Mouse (Mus musculus) cortical plate, adult 2 months (tissue): ENCODE data around the gene Myl6b. TPM values are rescaled to one million over a fixed set of nuclear protein-coding genes. Genes with fewer than 3 reads are reported as not detected.

Experiments
- H3K27ac ChIP-seq: fragments of 200-500 bp; 2 replicates; pipeline ENCODE4 v1.5.1; 2012; ENCODE audit warnings: low read length, control low read depth, inconsistent platforms; ENCODE audit not compliant: insufficient read depth
- H3K4me1 ChIP-seq: fragments of 200-500 bp; 2 replicates; pipeline ENCODE4 v1.6.1; 2011; ENCODE audit warnings: low read length; ENCODE audit not compliant: control insufficient read depth, insufficient read depth
- H3K4me3 ChIP-seq: fragments of 200-500 bp; 2 replicates; pipeline ENCODE4 v1.5.1; 2011; ENCODE audit warnings: mild to moderate bottlenecking, low read length, control low read depth; ENCODE audit not compliant: insufficient read depth
- CTCF ChIP-seq: fragments of 200-500 bp; IDR thresholded peaks from 2 replicates; pipeline ENCODE4 v1.5.1; 2011; ENCODE audit warnings: mild to moderate bottlenecking, control low read depth, low read length; ENCODE audit not compliant: insufficient read depth; ENCODE audit errors: extremely low read depth
- POLR2A ChIP-seq: fragments of 200-500 bp; IDR thresholded peaks from 2 replicates; pipeline ENCODE4 v1.6.1; 2011; ENCODE audit warnings: mild to moderate bottlenecking, low read length, control low read depth; ENCODE audit not compliant: insufficient read depth; ENCODE audit errors: extremely low read depth
- polyA plus RNA-seq: library from polyadenylated mRNA; depleted of rRNA; stranded (reverse); fragments of >200 nt; gene quantifications from 2 replicates; pipeline ENCODE4 v1.2.3, GENCODE M21; 2012

The Myl6b gene
- polyA plus RNA-seq, 1 experiment, result 36.7 TPM

DNA sequence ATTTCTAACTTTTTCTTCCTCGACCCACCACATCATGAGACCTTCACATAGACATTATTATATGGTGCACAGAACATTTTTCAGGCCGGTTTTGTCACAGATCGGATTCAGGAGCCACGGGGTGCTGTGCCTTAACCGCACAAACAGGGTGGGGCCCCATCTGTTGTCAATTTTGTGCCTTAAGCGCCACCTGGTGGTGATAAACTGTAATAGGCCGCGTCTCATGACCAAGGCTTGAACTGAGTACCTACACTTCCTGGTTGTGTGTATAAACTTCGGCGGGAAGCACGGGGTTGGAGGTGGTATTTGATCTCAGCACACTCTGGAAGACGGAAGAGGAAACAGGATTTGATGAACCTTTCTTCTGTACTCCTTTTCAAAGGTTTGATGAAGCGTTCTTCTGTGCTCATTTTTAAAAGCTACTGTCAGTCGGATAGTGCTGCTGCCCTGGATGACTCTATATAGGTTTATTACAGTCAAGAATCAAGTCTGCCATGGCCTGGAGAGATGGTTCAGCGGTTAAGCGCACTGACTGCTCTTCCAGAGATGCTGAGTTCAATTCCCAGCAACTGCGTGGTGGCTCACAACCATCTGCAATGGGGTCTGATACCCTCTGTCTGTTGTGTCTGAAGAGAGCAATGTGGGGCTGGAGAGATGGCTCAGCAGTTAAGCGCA lies 37.9 kb upstream of the Myl6b start:
- Histone ChIP-seq H3K4me1 (no peaks in the 10 kb centered on the region), H3K27ac (no peak overlapping the region), H3K4me3 (no peak overlapping the region)
- TF ChIP-seq POLR2A (no peak), CTCF (peak; percentile 81)

DNA sequence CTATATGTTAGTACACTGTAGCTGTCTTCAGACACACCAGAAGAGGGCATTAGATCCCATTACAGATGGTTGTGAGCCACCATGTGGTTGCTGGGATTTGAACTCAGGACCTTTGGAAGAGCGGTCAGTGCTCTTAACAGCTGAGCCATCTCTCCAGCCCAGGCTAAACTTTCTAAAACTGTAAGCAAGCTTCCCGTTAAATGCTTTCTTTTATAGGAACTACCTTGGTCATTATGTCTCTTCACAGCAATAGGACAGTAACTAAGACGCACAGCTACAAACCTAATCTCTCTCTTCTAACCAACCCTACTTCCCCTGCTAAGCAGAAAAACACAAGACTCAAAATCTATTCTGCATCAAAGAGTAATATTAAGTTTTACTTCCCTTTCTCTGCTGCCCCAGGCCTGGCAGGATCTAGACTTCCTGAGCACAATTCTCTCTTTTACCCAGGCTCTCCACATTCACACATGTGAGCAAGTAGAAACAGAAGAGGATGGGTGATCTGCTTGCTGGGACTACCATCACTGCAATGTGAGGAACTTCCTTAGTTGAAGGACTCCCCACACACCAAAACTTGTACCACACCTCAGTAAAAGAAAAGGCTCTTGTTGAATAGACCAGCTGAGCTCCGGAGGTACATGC lies 37.3 kb upstream of the Myl6b start:
- no peaks in the 10 kb centered on the region for H3K4me1 ChIP-seq
- no peak for TF ChIP-seq CTCF
- no peak for TF ChIP-seq POLR2A
- H3K4me3 ChIP-seq, result no peak overlapping the region
- H3K27ac ChIP-seq, result no peak overlapping the region

DNA sequence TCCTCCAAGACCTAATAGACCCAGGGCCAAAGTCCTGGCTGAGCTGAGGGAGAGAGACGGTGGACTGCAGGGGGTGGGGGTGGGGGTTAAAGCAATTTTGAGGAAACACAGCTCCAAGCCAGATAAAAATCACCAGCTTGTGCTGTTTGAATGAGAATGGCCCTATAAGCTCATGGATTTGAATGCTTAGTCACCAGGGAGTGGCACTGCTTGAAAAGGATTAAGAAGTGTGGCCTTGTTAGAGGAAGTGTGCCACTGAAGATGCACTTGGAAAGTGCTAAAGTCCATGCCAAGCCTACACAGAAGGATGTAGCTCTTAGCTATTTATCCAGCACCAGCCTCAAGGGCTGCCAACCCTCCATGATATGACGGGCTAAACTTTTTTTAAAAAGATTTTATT lies 36.7 kb upstream of the Myl6b start:
- TF ChIP-seq POLR2A (no peak), CTCF (no peak)
- no peaks in the 10 kb centered on the region for H3K4me1 ChIP-seq
- H3K4me3 ChIP-seq, result no peak overlapping the region
- no peak overlapping the region for H3K27ac ChIP-seq

DNA sequence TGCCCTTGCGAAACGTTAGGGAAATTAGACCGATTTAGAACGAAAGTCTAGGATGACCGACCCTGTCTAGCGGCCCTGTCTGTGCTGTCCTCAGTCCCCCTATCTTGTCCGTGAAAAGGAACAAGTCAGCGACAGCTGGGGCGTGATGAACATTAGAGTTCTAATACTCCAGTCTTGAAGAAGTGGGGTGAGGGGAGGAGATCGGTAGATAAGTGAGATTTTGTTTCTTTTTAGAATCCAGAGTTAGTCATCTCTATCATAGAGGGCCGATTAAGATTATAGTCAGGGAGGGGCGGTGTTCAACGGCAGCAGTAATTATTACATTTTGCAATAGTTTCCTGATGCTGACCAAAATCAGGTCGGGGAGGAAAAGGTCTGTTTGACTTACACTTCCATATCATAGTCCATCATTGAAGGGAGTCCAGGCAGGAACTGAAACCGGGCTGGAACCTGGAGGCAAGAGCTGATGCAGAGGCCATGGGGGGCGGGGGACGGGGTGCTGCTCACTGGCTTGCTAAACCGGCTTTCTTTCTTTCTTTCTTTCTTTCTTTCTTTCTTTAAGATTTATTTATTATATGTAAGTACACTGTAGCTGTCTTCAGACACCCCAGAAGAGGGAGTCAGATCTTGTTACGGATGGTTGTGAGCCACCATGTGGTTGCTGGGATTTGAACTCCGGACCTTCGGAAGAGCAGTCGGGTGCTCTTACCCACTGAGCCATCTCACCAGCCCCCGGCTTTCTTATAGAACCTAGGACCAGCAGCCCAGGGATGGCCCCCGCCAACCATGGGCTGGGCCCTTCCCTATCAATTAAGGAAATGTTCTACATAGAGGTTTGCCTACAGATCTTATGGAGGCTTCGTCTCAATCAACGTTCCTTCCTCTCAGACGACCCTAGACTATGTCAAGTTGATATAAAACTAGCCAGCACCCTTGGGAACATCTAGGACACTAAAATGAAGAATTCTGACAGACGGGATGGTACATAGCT lies 28.2 kb upstream of the Myl6b start:
- TF ChIP-seq CTCF, result no peak
- no peak for TF ChIP-seq POLR2A
- Histone ChIP-seq H3K4me3 (peak overlapping the region; percentile 61), H3K27ac (no peak overlapping the region)

DNA sequence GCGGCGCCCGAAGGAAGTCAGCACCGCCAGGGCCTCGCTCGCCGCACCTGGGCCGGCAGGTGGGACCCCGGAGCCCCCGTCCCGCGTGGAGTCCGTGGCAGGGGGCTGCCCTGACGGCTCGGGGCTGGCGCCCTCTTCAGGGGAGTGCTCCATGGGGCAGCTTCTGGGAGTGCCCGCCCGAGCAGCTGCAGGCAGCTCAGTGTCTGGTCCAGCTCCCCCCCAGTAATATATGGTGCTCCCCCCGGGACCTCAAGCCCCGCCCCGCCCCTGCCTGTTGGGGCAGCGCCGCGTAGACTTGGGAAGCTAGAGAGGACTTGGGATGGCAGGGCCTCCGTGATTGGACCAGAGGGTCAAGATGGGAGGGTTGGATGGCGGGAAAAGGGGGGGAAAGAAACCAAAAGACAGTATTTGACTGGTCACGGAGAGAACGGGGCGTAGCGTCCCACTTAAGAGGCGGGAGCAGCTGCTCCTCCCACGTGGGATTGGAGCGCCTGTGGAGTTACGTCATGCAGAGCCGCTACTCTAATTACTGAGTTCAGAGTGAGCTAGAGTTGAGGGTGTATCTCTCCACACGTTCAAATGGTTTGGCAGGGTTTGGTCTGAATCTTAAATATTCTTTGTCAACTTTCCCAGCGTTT lies 27.3 kb upstream of the Myl6b start, which contains the start of gene Esyt1:
Gene Esyt1 (minus strand): TSS at position 201 of the 638 bp plus-strand sequence.
- Histone ChIP-seq H3K4me3 (peak within 1 kb of the TSS; percentile 61), H3K4me1 (no peaks in the 10 kb centered on the region; the same call in 1 of the 2 replicates), H3K27ac (0 out of 2 replicates have a peak within 1 kb of the TSS, but pooled peaks have one; percentile 3)
- peak; percentile 32; the same call in 1 of the 2 replicates for TF ChIP-seq POLR2A
- no peak for TF ChIP-seq CTCF

More for the DNA sequence above, 28.2 kb upstream of the Myl6b start:
- no peaks in the 10 kb centered on the region; the same call in 1 of the 2 replicates for H3K4me1 ChIP-seq

DNA sequence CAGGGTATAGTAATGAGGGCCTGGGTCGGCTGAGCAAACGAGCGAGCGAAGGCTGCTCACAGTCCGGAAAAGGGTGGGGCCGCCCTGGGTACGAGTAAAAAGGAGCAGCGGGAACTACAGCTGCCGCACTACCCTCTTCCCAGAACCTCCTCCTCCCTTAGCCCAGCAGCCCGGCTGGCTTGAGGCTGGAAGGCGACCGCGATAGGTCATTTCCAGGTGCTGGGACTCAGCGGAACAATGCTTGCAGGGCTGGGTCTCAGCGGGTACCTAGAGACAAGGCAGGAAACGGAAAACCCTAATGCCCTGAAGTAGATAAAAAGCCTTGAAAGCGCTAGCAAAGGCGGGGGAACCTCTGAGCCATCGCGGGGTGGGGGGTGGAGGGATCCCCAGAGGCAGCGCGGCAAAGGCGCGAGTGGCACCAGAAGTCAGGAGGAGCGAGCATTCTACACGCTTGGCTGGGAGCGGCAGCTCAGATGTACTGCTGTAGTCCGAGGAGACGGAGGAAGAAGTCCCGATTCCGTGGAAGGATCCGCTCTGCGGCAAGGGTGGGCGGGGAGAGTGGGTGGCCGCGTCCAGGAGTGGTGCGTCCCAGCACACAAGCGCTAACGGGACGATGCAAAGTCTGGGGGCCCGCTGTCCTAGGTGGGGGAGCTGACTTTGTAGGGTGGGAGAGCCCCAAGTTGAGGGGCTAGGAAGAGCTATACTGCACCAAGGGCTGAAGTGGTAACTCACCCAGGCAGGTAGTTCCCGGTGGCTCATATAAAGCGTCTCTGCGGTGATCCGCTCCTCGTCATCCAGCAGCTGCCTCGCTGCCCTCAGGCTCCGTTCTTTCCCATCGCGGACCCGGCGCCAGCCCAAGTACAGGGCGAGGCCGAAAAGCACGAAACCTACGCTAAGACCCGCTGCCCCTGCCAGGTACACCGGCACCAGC lies 26.5 kb upstream of the Myl6b start:
- H3K4me3 ChIP-seq, result peak overlapping the region; percentile 61
- H3K27ac ChIP-seq, result 0 out of 2 replicates have a peak overlapping the region, but pooled peaks have one; percentile 3
- TF ChIP-seq POLR2A (no peak), CTCF (no peak)
- no peaks in the 10 kb centered on the region; the same call in 1 of the 2 replicates for H3K4me1 ChIP-seq

DNA sequence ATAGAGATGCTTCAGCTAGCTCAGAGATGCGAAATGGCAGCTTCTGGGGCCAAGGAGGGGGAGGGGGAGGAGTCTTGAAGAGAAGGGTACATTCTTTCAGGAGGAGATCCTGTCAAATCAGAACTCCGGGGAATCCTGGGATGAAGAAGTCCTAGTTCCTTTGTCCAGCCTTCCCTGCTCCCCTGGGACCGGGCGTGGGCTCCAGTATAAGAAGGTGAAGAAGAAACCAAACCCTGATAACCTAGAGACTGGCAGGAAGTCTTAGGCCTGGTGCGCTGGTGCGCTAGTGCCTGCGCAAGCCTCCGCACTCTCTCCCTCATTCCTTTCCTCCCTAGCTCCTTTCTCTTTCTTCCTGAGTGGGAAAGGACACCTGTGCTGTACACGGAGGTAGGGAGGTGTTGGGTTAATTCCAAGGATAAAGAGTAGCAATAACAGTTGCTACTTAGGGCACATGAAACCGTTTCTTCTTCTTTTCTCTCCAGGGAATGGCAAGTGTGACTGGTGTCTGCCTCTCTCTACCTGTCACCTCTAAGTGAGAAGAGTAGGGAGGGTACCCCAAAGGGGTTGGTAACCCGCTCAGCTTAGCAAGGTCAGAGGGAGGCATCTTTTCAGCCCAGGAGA lies 25.7 kb upstream of the Myl6b start:
- no peaks in the 10 kb centered on the region; the same call in 1 of the 2 replicates for H3K4me1 ChIP-seq
- H3K4me3 ChIP-seq, result peak overlapping the region; percentile 61
- no peak overlapping the region for H3K27ac ChIP-seq
- no peak for TF ChIP-seq POLR2A
- TF ChIP-seq CTCF, result no peak

DNA sequence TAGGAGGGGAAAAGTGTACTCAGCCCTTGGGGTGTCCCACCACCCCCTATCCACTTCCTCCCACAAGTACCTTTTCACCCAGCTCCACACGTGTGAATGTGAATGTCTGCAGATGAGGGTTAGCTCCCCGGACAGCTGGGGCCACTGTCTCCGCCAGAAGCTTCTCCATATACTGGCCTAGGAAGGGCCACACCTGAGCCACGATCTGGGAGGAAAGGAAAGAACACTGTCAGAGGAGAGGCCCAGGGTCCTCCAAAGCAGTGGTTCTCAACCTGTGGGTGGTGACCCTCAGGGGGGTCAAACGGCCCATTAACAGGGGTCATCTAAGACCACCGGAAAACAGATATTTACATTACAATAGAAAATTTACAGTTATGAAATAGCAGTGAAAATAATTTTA lies 23.9 kb upstream of the Myl6b start:
- no peak overlapping the region for H3K27ac ChIP-seq

More for the DNA sequence above, 23.9 kb upstream of the Myl6b start:
- no peak overlapping the region for H3K4me3 ChIP-seq
- no peaks in the 10 kb centered on the region; the same call in 1 of the 2 replicates for H3K4me1 ChIP-seq
- no peak for TF ChIP-seq POLR2A
- TF ChIP-seq CTCF, result no peak
